Mouse (Mus musculus) testis, postnatal 14 days (tissue): ENCODE measurements at regions not wholly inside any gene's neighbourhood (a gene's known extent, or its start where the extent isn't known, plus 50 kb on each side); places are given as distances from the start of the nearest gene placed in this dataset.

ENCODE experiments used
- DNase-seq: peaks from one replicate; pipeline ENCODE4 v3.0.0; 2021; ENCODE audit warnings: low spot score

DNA sequence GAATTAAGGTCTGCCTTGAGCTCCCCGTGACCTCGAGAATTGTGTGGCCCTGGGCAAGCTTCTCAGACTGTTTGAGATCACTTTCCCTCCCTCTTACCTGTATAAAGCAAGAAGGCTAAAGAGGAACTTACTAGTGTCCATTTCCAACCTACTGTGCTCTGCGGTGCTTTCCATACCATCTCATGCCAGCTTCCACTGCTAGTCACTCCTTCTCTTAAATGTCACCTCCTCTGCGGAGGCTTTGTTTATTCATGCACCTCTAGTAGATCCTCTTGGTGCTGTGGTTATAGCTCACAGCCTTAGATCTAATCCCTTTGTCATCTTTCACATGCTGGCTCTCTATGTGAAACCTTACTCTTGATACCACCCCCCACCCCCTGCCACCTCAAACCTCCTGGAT, 2310.3 kb upstream of the Lrrc6 start:
- DNase-seq: no peak

DNA sequence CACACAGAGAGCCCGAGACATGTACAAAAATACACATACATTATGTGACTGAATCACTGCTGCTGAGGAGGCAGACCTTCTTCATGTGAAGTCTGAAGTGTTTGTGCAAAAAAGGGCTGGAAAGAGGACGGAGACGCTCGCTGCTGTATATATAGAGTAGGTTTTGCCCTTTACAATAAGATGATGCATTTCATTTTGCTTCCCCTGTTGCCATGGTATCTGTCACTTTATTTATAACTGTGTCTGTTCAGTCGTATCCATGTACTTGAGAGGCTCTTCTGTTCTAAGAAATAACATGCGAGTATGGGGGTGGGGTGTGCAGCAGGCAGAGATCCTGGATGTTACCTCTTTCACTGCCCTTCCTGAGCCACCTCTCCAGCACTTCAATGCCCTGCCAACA, 2309.9 kb upstream of the Lrrc6 start:
- DNase-seq: no peak

DNA sequence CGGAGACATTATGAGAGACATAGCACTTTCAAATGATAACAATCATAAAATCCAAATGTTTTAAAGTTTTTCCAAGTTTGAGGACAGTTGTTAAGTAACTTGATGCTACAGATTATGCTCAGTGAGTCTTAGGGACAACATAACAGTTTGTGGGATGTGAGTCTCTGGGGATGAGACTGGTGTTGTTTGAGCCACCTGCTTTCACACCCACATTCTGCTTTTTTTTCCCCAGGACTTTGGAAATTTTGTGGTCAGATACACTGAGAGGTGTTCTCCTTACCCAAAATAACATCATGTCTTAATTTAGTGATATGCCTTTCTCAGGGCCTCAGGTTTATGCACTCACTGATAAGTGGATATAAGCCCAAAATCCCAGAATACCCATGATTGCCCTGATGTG, 2307.5 kb upstream of the Lrrc6 start:
- no peak for DNase-seq

DNA sequence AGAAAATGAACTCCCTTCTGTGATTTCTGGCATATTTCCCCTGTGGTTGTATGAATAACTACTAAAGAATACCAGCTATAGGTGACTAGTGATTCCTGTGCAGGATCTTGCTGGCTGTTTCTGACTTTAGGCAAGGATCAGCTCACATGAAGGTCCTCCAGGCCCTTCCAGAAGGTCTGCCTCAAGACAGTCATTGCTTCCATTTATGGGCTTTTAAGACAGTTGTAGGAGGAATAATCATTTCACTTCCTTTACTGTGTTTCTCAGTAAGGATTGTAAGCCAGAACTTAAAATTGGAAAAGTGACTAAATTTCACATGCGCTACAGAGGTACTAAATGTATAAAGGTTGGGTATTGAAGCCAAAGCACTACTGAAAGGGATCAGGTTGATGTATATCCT, 2303.5 kb upstream of the Lrrc6 start:
- no peak for DNase-seq

DNA sequence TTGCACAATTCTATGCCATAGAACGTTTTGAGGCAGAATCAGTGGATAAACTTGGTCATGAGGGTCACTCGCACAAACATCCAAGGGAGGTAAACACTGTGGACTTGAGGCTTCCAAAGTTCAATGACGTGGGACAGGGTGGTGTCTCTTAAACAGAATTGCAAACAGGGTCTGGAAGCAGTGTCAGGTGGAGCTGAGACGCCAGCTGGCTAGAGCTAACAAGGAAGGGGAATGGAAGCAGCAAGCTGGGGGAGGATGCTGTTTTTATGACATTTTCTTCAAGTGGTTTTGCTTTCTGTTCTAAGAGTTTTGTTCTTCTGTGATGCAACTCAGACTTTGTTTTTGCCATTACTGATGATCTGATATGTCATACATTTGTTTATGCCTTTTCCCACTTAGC, 2301.1 kb upstream of the Lrrc6 start:
- DNase-seq: no peak

DNA sequence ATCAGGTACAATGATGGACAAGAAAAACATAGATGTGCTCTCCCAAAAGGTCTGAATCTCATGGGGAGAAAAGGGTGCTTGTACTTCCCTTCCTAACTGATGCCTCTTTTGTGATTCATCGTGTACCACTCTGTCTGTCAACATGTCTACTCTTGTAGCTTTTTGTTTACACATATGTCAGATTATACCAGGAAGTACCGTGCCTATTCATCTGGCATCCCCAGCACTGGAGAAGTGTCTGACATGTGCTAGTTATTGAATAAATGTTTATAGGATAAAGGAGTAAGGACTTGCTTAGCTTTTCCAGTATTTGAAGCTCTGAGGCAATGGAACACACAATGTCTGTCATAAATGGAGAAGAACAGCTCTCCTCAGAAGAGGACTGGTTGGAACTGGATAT, 2296.7 kb upstream of the Lrrc6 start:
- no peak for DNase-seq

DNA sequence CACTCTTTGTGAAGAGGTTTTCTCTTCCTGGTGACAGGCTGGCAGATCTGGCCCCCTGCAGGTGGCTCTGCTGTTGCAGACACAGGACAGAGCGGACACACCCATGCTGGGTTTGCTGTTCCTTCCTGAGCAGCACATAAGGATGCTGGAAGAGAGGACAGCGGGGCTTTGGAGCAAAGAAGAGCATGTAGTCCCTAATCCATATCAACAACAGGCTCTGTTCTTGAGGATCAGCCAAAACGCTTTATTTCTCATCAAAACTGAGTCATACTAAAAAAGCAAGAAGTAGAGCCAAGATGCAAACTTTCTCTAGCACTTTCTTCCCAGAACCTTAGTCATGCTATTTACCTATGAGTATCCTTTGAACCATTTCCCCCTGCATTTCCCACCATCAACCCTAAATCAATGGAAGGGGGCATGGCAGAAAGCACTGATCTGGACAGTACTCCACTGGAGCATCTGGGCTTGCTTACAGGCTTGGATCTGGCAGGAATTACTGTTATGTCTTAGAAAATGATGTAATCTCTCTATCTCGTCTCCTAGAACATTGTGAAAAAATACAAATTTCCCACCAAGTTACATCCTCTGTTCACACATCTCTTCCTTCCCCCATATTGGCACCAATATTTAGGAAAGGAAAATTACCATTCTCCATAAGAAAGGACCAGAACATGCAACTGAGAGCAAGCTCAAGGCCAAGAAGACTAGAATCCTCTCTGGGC, 2294.7 kb upstream of the Lrrc6 start:
- no peak for DNase-seq

DNA sequence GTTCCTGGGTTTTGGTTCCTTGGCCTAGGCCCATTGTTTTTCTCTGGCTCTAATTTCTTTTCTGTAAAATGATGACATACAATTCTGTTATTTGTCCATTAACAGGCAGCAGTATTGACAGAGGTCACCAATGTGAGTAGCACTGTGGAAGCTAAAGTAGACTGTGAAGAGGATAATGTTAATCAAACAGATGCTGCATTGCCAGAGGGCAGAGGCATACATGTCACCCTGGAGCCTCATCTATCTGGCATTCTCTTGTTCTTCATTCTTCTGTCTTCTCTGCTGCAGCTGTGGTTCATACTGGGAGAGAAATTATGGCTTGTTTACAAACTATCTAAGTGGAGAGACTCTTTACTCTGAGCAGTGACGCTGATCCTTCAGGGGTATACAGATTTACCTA, 2259.2 kb upstream of the Lrrc6 start:
- no peak for DNase-seq

DNA sequence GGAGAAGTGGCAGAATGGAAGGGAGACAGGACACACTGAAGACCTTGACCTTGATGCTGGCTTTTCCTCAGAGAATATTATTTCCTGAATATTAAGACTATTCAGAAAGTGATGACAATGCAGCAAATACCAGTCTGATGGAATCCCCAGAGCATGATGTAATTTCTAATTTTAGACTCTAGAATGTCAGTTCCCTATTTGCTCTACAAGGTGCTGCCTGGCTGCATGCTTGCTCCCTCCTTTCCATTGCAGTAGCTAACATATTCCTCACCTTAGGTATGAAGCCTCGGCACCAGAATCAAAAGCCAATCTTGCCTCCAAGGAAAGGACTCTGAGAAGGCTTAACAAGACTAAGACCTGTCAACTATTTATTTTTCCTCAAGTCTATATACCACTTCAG, 2254.5 kb upstream of the Lrrc6 start:
- DNase-seq: no peak

DNA sequence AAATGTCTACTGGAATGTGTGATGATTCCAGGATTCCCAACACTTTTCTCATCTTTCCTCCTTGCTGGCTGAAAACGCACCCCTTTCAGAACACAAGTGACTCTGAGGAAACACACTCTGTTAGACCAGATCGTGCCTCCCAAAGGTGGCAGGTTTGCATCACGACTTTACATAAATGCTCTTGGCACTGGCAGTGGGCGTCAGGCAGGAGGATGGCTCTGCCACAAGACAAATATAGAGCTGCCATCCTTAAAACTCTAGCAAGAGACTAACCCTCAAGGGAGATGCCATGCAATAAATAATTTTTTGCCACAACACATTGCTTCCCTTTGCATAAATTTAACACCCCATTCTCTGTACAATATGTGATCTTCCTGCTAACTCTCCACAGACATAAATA, 2254.1 kb upstream of the Lrrc6 start:
- no peak for DNase-seq

DNA sequence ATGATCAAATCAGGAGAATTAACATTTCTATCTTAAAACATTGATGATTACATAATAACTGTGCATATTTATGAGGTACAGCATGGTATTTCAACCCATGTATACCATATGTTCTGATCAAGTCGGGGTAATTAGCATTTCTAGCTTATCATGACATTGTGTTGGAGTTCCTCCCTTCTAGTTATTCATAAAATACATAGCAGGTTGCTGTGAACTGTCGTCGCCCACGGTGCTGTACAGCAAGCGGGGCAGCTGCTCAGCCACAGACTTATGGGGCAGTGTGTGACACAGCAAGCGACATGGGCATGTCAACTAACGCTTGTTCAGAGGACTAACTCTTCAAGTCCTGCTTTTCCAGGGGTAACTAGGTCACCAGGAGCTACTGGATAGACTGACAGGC, 2238.6 kb upstream of the Lrrc6 start:
- DNase-seq: no peak

DNA sequence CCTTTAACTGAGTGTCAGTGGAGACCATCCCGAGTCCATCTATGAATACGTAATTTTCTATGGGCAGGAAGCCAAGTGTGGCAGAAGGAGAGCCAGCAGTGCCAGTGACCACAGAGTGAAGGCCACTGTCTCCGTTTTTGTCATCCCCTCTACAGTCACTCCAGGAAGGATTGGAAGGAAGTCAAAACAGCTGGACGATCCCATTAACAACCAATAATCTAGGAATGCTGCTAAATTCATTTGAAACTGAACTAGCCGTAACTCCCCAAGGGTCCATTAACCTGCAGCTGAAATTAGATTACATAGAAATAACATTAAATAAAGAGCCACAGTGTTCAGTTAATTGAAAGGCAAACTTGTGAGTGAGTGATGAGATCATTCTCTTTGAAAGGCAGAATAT, 2220.5 kb upstream of the Lrrc6 start:
- DNase-seq: no peak

DNA sequence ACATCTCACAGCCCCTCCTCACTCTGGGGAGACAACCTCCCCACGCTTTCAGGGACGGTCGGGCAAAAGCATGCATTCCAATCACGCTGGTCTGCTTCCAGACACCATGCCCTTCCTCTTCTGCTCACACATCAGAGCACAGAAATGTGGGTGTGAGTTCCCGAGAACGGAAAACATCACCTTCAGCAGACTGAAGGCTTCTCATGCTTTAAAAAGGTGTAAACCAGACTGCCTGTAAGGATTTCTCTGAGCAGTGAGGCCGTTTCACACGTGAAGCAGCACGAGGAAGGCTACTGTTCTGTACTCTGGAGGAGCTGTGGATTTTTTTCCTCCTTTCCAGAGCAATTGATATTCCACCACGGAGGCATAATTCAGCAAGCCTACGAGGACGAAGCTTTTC, 2218.8 kb upstream of the Lrrc6 start:
- DNase-seq: no peak

DNA sequence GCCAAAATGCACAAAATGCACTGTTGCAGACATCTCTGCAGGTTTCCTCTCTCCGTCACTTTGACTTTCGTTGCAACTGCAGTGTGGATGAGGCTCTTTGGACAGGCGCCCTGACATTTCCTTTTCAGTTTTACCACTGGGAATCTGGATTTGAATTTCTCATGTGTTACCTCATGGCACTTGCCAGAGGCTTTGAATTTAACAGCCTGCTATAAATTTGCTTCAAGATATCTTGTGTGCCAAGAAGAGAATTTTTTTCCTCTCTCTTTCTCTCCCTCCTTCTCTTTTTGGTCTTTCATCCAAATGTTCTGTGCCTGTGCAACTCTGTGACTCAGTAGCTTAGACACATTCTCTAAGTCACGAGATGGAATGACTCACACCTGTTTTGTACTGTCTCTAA, 2213.6 kb upstream of the Lrrc6 start:
- no peak for DNase-seq

DNA sequence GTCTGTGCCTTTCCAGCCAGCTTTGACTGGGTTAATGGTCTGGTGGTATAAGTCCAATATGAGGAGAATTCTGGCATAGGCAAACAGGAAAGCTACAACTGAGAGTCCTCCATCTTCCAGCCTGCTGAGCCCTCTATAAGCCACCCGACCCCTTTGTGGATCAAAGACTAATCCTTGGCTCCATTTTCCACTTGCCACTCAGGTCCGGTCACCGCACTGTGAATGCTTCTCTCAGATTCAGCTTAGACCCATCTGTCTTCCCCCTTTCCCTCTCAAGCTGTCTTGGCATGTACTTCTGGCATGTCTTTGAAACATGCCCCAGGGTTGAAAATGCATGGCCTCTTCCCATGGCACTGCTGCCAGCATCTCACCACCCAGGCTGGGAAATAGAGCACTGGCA, 2206.6 kb upstream of the Lrrc6 start:
- no peak for DNase-seq

DNA sequence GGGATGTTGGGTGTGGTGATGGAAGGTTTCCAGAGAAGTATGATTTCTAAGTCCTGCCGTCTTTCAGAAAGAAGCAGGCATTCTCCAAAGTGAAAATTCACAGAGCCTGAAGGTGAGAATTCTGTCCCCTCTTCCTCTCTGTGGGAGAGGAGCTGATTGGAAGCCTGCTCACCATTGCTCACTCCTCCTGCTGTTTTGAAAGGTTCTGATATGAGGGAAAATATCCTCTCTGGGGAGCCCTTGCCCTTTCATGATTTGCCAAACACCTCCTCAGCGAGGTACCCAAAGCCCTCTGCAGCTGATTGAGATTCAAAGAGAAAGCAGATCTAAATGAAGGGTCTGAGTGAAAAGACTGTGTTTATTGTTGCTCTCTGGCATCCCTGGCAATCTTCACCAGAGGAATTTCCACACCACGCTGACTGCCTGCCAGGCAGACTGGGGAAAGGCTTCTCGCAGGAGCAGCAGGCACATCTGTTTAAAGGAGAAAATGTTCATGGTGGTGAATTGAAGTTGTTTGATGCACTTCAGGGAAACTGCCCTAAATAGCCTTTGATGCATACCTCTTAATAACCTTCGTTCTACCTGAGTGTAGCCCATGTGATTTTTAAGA, 2194.4 kb upstream of the Lrrc6 start:
- no peak for DNase-seq

DNA sequence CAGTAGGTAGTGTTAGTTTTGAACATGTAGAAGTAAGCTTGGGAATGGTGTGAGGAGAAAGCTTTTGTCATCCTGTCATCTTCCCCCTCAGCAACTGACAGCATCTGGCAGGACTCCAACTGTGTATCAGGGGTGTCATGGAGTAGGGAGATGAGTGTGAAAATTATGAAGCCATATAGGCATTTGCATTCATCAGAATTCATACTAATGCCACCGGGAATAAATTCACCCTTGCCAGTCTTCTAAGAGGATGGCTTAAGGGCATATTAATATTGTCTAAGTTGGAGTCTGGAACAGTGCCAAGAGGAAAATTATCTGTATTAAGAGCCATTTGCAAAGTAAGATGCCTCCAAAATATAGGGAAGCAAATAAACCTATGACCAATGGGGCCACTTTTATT, 2166.8 kb upstream of the Lrrc6 start:
- no peak for DNase-seq

DNA sequence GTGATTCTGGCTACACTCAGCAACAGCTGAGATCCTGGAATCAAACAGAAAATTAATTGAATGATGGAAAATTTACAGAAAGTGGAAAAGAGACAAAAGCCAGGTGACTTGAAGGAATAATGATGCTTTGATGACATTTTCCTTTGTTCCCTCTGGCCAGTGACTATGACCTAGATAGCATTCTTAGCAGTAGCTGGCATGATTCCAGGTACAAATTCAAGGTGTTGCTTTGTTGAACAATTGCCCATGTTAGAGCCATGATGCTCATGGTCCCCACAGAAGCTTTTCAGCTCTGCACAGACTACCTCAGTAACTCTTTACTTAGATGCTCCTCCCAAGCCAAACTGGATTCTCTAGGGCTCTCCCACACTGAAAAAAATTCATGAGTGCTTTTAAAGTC, 2164.6 kb upstream of the Lrrc6 start:
- DNase-seq: no peak

DNA sequence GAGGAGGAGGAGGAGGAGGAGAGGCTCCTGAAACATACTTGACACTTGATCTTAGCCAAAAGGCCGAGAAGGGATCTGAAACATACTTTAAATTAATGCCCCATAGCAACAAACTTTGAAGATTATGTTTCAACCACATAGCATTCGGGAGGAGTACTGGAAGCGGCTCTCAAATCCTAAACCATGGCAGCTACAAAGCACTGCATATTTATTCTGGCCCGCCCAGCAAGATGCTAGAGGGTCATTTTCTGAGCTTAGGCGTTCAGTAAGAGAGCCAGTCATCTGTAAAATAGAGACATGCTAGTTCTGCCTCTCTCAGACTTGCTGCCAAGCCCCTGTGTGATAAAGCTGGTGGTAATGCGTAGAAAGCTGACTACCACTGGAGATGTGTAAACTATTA, 2156.0 kb upstream of the Lrrc6 start:
- no peak for DNase-seq

DNA sequence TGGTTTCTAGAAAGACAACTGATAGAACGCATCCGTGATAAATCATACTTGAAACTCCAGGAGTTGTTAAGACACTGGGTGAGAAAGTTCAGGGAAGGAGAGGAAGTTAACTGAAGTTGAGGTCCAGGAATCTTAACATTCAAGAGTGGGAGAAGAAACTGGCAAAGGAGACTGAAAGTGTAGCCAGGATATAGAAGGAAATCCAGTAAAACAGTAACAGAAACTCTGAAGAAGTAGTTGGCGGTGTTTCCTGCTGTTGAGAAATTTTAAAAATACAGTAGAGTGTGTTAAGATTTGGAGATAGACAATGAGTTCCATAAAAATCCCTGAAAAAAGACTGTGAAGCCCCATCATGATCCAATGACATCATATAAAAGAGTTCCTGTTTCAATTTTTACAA, 2154.3 kb upstream of the Lrrc6 start:
- DNase-seq: no peak

DNA sequence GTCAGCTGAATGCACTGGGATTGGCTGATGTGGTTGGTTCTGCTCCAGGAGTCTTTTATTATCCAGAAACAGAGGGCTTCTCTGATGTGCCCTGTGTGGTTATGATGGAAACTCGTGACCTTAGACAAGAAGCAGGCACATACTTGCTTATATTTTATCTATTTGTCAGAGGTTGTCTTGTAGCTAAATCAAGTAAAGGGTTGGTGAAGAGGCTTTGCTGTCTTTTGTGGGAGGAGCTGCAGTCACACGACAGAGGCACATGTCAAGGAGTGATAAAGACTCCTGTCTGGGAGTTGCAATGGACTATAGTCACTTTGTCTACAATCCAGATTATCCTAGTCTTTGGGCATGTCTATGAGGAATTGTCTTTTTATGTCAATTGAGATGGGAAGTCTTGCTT, 2149.9 kb upstream of the Lrrc6 start:
- no peak for DNase-seq

DNA sequence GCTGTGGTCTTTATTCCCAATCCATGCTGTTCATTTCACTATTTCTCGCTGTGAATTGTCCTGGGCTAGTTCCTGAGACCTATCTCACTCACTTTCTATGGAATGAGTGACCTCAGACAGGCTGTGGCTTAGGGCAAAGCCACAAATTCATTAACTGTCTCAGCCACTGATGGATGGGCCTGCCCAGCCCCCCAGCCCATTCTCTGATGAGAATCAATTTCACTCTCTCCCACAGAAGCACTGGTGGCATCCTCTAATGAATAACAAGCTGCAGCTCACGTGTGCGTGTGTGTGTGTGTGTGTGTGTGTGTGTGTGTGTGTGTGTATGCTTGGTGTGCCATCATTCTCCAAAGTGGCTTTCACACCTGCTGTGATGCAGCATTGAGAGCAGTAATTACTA, 2149.3 kb upstream of the Lrrc6 start:
- DNase-seq: no peak

DNA sequence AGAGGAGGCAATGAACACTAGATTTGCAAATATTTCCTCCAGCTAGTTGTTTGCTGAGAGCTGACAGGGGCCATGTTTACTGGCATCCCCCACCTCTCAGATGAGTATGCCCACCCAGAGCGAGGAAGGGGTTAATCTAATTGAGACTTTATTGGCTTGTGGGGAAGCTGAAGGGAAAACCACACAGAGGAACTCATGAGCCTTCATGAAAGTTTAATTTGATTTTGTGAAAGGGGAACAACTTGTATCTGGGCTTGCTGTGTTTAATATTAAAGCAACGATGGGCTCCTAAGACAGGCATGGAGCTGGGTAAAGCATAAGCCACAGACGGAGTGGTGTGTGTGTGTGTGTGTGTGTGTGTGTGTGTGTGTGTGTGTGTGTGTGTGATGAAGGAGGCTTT, 2146.2 kb upstream of the Lrrc6 start:
- no peak for DNase-seq

DNA sequence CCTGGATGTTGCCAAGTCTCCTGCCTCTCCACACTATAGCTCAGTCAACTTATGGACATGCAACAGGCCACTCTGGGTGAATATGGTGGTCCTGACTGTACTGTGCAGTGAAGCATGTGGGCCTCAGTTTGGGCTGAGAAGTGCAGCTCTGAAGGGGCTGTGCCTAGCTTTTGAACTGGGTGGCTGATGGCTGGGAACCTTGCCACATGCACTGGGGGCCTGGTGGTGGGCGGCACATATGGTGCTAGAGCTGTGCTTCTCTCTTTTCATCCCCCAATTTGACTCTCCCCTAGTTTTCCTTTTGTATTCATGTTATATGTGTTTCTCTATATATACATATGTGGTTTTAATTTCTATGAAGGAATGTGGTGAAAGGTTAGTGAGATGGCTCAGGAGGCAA, 2144.2 kb upstream of the Lrrc6 start:
- DNase-seq: no peak
